Mouse (Mus musculus) myocyte (in vitro differentiated cells): ENCODE measurements at regions not wholly inside any gene's neighbourhood (a gene's known extent, or its start where the extent isn't known, plus 50 kb on each side); places are given as distances from the start of the nearest gene placed in this dataset.

Experiments
- E2F4 ChIP-seq: IDR thresholded peaks from one replicate; pipeline ENCODE4 v1.6.1; 2011; ENCODE audit warnings: mild to moderate bottlenecking, control low read depth, moderate library complexity; ENCODE audit not compliant: insufficient read depth
- MAX ChIP-seq: IDR thresholded peaks from one replicate; pipeline ENCODE4 v1.6.1; 2011; ENCODE audit warnings: low read depth, mild to moderate bottlenecking, control low read depth
- MYOD1 ChIP-seq, 3 experiments: IDR thresholded peaks; one replicate each; pipeline ENCODE4 v1.6.1; 2011; ENCODE audit warnings: control low read depth in 2 of 3, low read depth in 2 of 3, mild to moderate bottlenecking in 2 of 3, moderate library complexity in 1 of 3; ENCODE audit not compliant: insufficient read length in 2 of 3, control insufficient read depth in 1 of 3
- POLR2A ChIP-seq: IDR thresholded peaks from one replicate; pipeline ENCODE4 v1.6.1; 2011; ENCODE audit warnings: low read depth, mild to moderate bottlenecking, control low read depth, moderate library complexity; ENCODE audit not compliant: insufficient read length

- TF ChIP-seq POLR2A: no peak
- no peak for TF ChIP-seq E2F4
- TF ChIP-seq MYOD1 (IDR thresholded peaks at IDR 0.05; ENCODE audit: control insufficient read depth in 1 of 3, insufficient read length in 2 of 3, low read depth in 2 of 3): no peak
- no peak for TF ChIP-seq MAX
These were observed 194.3 kb upstream of the Nlrp1b start for GRCm38 (mm10) chr11:71424879-71425278.
